Mouse (Mus musculus): ENCODE data around the gene D5Ertd579e. TPM values are rescaled to one million over a fixed set of nuclear protein-coding genes. Genes with fewer than 3 reads are reported as not detected.

The D5Ertd579e gene
- polyA plus RNA-seq, 1 experiment from 2014 or later: 37.3 TPM

GRCm38 (mm10) chr5:36584299-36584698, 111.5 kb downstream of the D5Ertd579e start:
- ATAC-seq (ENCODE audit: low FRiP score, low read depth): no peak
- H3K9me3 ChIP-seq: no peaks in the 10 kb centered on the region
- no peak overlapping the region for H3K4me2 ChIP-seq (replicated peaks)
- H3K4me1 ChIP-seq: peaks cover 12% of the 10 kb centered on the region; the same call in 1 of the 2 replicates
- H3K4me3 ChIP-seq: no peak overlapping the region
- 68% methylated on average over 6 of the region's 6 CpGs for WGBS
- H3K36me3 ChIP-seq: no peaks in the 10 kb centered on the region
- H3K27me3 ChIP-seq (replicated peaks): no peaks in the 10 kb centered on the region; the same call in 1 of the 2 replicates
- H3K27ac ChIP-seq: no peak overlapping the region
- no peak overlapping the region for H3K9ac ChIP-seq

GRCm38 (mm10) chr5:36581924-36582642, 113.7 kb downstream of the D5Ertd579e start:
- H3K4me1 ChIP-seq: peaks cover 12% of the 10 kb centered on the region; the same call in 1 of the 2 replicates
- no peaks in the 10 kb centered on the region for H3K9me3 ChIP-seq
- peak overlapping the region; percentile 82 for H3K27ac ChIP-seq
- no peaks in the 10 kb centered on the region; the same call in 1 of the 2 replicates for H3K27me3 ChIP-seq (replicated peaks)
- ATAC-seq (ENCODE audit: low FRiP score, low read depth): peak; percentile 95
- peak overlapping the region; percentile 70 for H3K4me3 ChIP-seq
- WGBS: 2% methylated on average over 54 of the region's 54 CpGs
- H3K36me3 ChIP-seq: no peaks in the 10 kb centered on the region
- peak overlapping the region; percentile 93 for H3K4me2 ChIP-seq (replicated peaks)
- H3K9ac ChIP-seq: peak overlapping the region; percentile 67

- ATAC-seq (ENCODE audit: low FRiP score, low read depth): peak; percentile 86
- H3K36me3 ChIP-seq: no peaks in the 10 kb centered on the region
- H3K27me3 ChIP-seq (replicated peaks): no peaks in the 10 kb centered on the region; the same call in 1 of the 2 replicates
- H3K9me3 ChIP-seq: no peaks in the 10 kb centered on the region
- peak overlapping the region; percentile 56 for H3K9ac ChIP-seq
- no peak overlapping the region for H3K27ac ChIP-seq
- WGBS: 2% methylated on average over 40 of the region's 40 CpGs
- peaks cover 12% of the 10 kb centered on the region; the same call in 1 of the 2 replicates for H3K4me1 ChIP-seq
- peak overlapping the region; percentile 93 for H3K4me2 ChIP-seq (replicated peaks)
- peak overlapping the region; percentile 70 for H3K4me3 ChIP-seq
Measured at GRCm38 (mm10) chr5:36581259-36581923, 114.4 kb downstream of the D5Ertd579e start.

- H3K9ac ChIP-seq: no peak overlapping the region
- 85% methylated on average over 7 of the region's 7 CpGs for WGBS
- no peak for ATAC-seq (ENCODE audit: low FRiP score, low read depth)
Measured at GRCm38 (mm10) chr5:36579967-36580366, 115.9 kb downstream of the D5Ertd579e start.

GRCm38 (mm10) chr5:36578982-36579381, 116.8 kb downstream of the D5Ertd579e start:
- H3K9me3 ChIP-seq: no peaks in the 10 kb centered on the region
- no peaks in the 10 kb centered on the region for H3K36me3 ChIP-seq
- H3K4me1 ChIP-seq: peaks cover 12% of the 10 kb centered on the region; the same call in 1 of the 2 replicates
- no peaks in the 10 kb centered on the region for H3K27me3 ChIP-seq (replicated peaks)
- no peak overlapping the region for H3K4me2 ChIP-seq (replicated peaks)
- WGBS: 93% methylated on average over 2 of the region's 2 CpGs
- H3K9ac ChIP-seq: no peak overlapping the region
- no peak for ATAC-seq (ENCODE audit: low FRiP score, low read depth)
- no peak overlapping the region for H3K27ac ChIP-seq
- no peak overlapping the region for H3K4me3 ChIP-seq

More at GRCm38 (mm10) chr5:36579967-36580366, 115.9 kb downstream of the D5Ertd579e start:
- no peaks in the 10 kb centered on the region for H3K36me3 ChIP-seq
- H3K4me3 ChIP-seq: no peak overlapping the region
- H3K27me3 ChIP-seq (replicated peaks): no peaks in the 10 kb centered on the region
- no peaks in the 10 kb centered on the region for H3K9me3 ChIP-seq
- H3K27ac ChIP-seq: no peak overlapping the region
- no peak overlapping the region for H3K4me2 ChIP-seq (replicated peaks)
- H3K4me1 ChIP-seq: peaks cover 12% of the 10 kb centered on the region; the same call in 1 of the 2 replicates

DNA sequence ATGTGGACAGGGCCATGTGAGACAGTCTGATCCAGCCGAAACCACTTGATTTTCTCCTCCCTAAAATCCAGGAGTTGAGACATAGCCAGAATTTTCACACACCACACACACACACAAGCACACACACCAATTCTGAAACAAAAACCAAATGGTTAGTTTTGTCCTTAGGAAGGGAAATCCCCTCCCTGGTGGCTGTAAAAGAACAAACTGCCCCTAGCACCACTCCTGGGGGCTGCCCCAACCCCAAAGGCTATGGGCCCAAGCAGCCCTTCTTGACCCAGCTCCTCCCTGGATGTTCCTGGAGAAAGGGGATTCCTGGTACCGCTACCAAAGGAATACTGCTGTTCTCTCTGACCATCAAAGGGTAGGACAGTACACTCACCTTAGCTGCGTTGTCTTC, 119.4 kb downstream of the D5Ertd579e start:
- no peaks in the 10 kb centered on the region for H3K9me3 ChIP-seq
- H3K27me3 ChIP-seq (replicated peaks): no peaks in the 10 kb centered on the region
- no peak for ATAC-seq (ENCODE audit: low FRiP score, low read depth)
- no peak overlapping the region for H3K27ac ChIP-seq
- H3K36me3 ChIP-seq: peaks cover 1% of the 10 kb centered on the region; the same call in 1 of the 2 replicates
- H3K9ac ChIP-seq: no peak overlapping the region
- H3K4me1 ChIP-seq: peaks cover 11% of the 10 kb centered on the region; the same call in 1 of the 2 replicates
- WGBS: 93% methylated on average over 3 of the region's 3 CpGs
- H3K4me3 ChIP-seq: no peak overlapping the region
- no peak overlapping the region for H3K4me2 ChIP-seq (replicated peaks)

DNA sequence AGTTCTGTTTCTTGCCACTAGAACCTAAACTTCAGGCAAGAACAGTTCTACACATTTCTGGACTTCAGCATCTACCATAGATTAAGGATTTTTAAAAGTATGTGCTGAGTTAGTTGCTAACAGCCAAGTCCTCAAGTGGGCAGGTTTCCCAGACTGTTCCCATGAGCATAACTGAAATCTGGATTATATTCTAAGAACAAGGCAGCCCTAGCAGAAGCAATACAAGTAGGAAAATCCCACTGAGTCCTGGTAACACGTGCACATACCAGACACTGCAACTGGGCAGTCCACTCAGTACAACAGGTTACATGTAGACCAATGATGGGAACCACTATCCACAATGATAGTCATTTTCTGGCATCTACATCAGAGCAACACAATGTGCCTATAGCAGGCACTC, 120.1 kb downstream of the D5Ertd579e start:
- H3K4me1 ChIP-seq: peaks cover 4% of the 10 kb centered on the region; the same call in 1 of the 2 replicates
- WGBS: 82% methylated on average over 1 of the region's 1 CpGs
- H3K4me3 ChIP-seq: no peak overlapping the region
- H3K4me2 ChIP-seq (replicated peaks): no peak overlapping the region
- H3K9ac ChIP-seq: no peak overlapping the region
- H3K9me3 ChIP-seq: no peaks in the 10 kb centered on the region
- ATAC-seq (ENCODE audit: low FRiP score, low read depth): no peak
- H3K27me3 ChIP-seq (replicated peaks): no peaks in the 10 kb centered on the region
- no peak overlapping the region for H3K27ac ChIP-seq
- H3K36me3 ChIP-seq: peaks cover 8% of the 10 kb centered on the region

GRCm38 (mm10) chr5:36575227-36575626, 120.6 kb downstream of the D5Ertd579e start:
- no peaks in the 10 kb centered on the region for H3K4me1 ChIP-seq

DNA sequence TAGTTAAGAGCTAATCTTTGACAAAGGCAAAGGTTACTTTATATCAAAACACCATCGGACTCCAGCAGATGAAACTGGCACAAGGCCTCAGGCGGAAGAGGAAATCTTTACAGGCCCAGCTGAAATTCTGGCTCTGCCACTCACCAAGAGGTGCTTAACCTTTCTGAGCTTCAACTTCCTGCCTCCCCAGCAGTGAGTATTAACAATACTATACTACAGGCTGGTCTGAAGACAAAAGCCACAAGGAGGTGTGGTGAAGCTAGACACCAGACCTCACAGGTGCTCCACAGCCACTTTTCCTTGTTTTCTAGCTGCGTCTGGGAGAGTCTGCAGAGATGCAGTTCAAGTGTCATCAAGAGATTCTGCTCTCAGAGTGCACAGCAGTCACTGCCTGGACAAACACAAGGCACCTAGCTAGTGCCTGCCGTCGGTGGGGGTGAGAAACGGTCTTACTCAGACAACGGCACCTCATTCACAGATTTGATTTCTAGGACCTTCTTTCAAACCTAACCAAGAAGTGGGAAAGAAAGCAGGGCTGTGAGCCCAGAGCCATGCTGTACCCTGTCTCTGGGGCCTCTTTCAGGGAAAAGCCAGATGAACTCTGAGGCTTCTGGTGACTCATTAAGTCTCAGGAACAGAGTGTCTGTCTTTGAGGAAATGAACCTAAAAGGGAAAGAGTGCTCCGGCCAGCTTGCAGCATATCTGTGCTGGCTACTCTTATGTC, 121.5 kb downstream of the D5Ertd579e start:
- H3K9me3 ChIP-seq: no peaks in the 10 kb centered on the region
- no peaks in the 10 kb centered on the region for H3K4me1 ChIP-seq
- H3K27ac ChIP-seq: no peak overlapping the region
- ATAC-seq (ENCODE audit: low FRiP score, low read depth): no peak
- no peak overlapping the region for H3K4me3 ChIP-seq
- WGBS: 69% methylated on average over 8 of the region's 8 CpGs
- peaks cover 10% of the 10 kb centered on the region for H3K36me3 ChIP-seq
- no peak overlapping the region for H3K9ac ChIP-seq
- no peaks in the 10 kb centered on the region for H3K27me3 ChIP-seq (replicated peaks)
- H3K4me2 ChIP-seq (replicated peaks): no peak overlapping the region

More at GRCm38 (mm10) chr5:36575227-36575626, 120.6 kb downstream of the D5Ertd579e start:
- no peaks in the 10 kb centered on the region for H3K27me3 ChIP-seq (replicated peaks)
- no peak overlapping the region for H3K9ac ChIP-seq
- H3K27ac ChIP-seq: no peak overlapping the region
- ATAC-seq (ENCODE audit: low FRiP score, low read depth): no peak
- H3K4me2 ChIP-seq (replicated peaks): no peak overlapping the region
- peaks cover 10% of the 10 kb centered on the region for H3K36me3 ChIP-seq
- WGBS: 82% methylated on average over 3 of the region's 3 CpGs
- no peaks in the 10 kb centered on the region for H3K9me3 ChIP-seq
- no peak overlapping the region for H3K4me3 ChIP-seq

DNA sequence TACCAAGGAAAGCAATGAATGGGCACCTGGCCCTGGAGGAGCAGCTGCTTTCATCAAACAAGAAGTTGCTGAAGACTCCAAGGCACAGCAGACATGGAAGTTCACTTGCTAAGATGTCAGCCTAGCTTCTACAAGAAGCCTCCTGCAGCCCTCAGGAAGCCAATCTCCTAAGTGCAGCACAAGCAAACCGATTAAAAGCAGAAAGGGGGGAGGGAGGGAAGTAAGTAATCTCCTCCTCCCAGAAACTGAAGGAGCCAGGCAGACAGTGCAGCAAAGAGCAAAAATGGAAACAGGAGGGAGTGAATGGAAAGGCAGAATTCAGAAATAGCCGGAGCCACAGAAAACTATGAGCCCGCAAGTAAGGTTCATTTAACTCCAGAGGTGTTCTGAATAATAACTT, 122.5 kb downstream of the D5Ertd579e start:
- Histone ChIP-seq H3K36me3 (peaks cover 10% of the 10 kb centered on the region), H3K9me3 (no peaks in the 10 kb centered on the region), H3K4me1 (no peaks in the 10 kb centered on the region), H3K9ac (no peak overlapping the region), H3K27me3 (replicated peaks) (no peaks in the 10 kb centered on the region), H3K4me3 (no peak overlapping the region), H3K27ac (no peak overlapping the region), H3K4me2 (replicated peaks) (no peak overlapping the region)
- 65% methylated on average over 3 of the region's 3 CpGs for WGBS
- no peak for ATAC-seq (ENCODE audit: low FRiP score, low read depth)

GRCm38 (mm10) chr5:36571371-36571770, 124.5 kb downstream of the D5Ertd579e start:
- peaks cover 5% of the 10 kb centered on the region; the same call in 1 of the 2 replicates for H3K4me1 ChIP-seq
- H3K4me2 ChIP-seq (replicated peaks): no peak overlapping the region
- H3K27me3 ChIP-seq (replicated peaks): no peaks in the 10 kb centered on the region
- no peak overlapping the region for H3K27ac ChIP-seq
- WGBS: 89% methylated on average over 16 of the region's 16 CpGs
- H3K9me3 ChIP-seq: no peaks in the 10 kb centered on the region
- H3K36me3 ChIP-seq: peaks cover 10% of the 10 kb centered on the region
- ATAC-seq (ENCODE audit: low FRiP score, low read depth): no peak
- H3K9ac ChIP-seq: no peak overlapping the region
- no peak overlapping the region for H3K4me3 ChIP-seq

All from neural tube, embryonic 12.5 days (tissue).